Mouse (Mus musculus) spleen, adult 2 months (tissue): ENCODE results near the gene AU040320.

Experiments used
- CTCF ChIP-seq: fragments of 200-500 bp; IDR thresholded peaks from 2 replicates; pipeline ENCODE4 v1.5.1; 2011; ENCODE audit warnings: mild to moderate bottlenecking, inconsistent platforms; ENCODE audit not compliant: insufficient read depth, insufficient read length, insufficient replicate concordance; ENCODE audit errors: extremely low read depth
- POLR2A ChIP-seq: fragments of 200-500 bp; IDR thresholded peaks from 2 replicates; pipeline ENCODE4 v1.6.1; 2011; ENCODE audit warnings: low read depth, low read length, inconsistent platforms

GRCm38 (mm10) chr4:126779148-126779581 lies 25.8 kb downstream of the AU040320 start:
- no peak for TF ChIP-seq POLR2A
- TF ChIP-seq CTCF, result no peak
